Mouse (Mus musculus): ENCODE data around the gene Fgfr1op.
"Not testable (repeated sequence)": the region's sequence is repeated elsewhere in the genome, so short reads cannot be mapped to it uniquely, and the experiment has no call there.

The Fgfr1op gene

DNA sequence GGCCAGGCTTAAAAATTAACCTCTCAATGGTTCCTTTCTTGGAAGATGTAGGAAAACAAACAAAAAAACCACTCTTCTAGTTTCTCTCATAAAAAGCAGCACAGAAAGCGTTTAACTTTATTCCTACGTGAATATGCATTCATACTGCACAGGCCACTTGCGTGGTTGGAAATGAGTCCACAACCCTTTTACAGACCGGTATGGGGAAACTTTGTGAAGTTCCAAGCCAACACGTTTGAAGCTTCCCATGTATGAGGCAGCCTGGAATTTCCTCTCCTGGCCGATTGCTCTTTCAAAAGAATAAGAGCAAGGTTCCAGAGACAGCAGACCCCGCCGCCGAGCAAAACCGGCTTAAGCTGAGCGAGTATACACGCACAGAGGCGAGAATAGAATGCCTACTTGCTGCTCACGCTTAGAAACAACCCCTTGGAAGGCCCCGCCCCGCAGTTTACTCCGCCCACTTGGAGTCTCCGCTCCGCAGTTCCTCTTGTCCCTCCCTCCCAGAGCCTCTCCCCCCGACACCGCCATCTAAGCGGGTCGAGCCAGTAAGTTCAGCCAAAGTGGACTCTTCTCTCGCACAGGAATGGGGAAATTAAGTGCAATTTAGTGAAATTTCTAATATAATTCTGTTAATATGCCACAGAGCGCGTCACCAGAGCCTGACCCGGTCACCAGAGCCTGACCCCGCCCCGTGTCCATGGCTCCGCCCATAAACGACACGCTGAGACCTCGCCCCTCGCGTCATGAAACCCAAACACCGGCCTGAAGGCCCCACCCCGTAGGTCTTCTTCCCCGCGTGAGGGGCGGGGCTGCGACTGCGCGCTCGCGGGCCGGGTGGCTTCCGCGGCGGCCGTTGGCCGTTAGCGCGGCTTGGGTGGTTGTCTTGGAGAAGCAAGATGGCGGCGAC lies at the start of gene Fgfr1op:
TSS of gene Fgfr1op (plus strand) at position 801 of the 907 bp plus-strand sequence.
- DNase-seq (ENCODE audit: low spot score), result peak; percentile 31

DNA sequence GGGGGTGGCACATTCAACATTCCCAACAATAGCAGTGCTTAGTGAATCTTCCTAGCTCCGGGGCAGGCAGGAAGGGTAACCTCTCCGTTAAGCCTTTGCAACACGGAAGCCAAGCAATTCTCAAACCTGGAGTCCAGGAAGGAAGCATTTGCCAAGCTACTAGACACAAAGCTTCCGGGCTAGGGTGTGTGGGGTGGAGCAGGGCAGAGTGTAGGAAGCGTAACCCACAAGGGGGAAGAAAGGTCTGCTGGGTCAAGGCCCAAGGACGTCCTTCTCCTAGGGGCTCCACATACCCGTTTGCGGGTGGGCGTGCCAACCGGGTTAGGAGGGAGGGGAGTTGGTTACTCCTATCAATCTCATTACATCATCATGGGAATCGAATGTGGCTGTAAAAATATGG lies 48.9 kb upstream of the Fgfr1op start:
- not testable (repeated sequence) for DNase-seq (ENCODE audit: low spot score)

GRCm38 (mm10) chr17:8116928-8117327 lies 48.4 kb upstream of the Fgfr1op start:
- DNase-seq (ENCODE audit: low spot score), result not testable (repeated sequence)

GRCm38 (mm10) chr17:8122974-8123373 lies 42.3 kb upstream of the Fgfr1op start:
- DNase-seq (ENCODE audit: low spot score), result not testable (repeated sequence)

DNA sequence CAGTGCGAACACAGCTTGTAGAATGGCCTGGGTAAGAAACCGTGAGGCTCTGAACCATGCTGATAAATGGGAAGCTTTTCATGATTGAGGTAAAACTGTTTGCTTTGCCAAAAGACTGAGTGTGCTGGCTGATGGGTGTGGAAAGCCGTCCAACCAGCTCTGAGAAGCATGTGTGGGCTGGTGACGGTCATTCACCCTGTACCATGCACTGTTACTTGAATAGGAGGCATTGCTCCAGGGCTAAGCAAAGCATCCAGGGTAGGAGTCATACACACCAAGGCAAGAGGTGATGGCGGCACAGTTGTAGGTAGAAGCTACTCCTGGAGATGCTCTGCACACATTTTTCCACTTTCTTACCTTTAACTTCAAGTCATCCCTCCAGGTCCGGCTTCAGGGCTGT lies 40.7 kb upstream of the Fgfr1op start:
- DNase-seq (ENCODE audit: low spot score), result not testable (repeated sequence)

GRCm38 (mm10) chr17:8128326-8128993 lies 36.8 kb upstream of the Fgfr1op start:
- DNase-seq (ENCODE audit: low spot score), result not testable (repeated sequence)

DNA sequence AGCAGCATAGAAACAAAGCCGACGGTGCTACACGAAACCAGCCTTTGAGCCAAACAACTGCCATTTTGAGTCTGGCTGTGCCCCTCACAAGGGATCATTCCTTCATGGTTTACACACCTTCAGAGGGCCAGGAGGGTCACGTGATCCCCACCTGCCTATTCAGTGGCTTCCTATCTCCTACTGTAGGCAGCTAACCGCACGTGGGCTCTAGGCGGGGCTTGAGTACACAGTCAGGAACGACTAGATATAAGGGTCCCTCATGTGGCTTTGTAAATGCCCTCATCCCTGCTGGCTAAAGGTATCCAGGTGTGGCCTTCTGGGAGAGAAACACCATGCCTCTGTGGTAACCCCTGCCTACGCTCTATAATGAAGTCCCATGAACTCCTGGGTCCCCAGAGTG lies 35.7 kb upstream of the Fgfr1op start:
- DNase-seq (ENCODE audit: low spot score), result not testable (repeated sequence)

DNA sequence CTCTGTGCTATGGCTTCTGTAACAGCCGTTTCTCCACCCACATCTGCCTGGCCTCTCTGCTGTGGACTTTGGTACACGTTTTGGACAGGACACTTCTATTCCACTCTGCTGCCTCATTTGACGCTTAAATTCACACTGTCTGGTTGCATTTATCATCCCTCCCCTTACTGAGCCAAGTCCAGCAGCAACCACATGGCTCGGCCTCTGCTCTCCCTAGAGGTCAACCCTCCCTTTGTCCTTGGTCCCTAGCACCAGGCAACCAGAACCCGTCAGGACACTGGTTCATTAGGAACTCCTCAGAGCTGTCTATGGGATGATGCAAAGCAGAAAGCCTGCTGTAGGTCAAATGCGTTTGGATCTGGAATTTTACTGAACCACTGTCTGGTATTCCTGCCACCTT lies 34.5 kb upstream of the Fgfr1op start:
- not testable (repeated sequence) for DNase-seq (ENCODE audit: low spot score)

GRCm38 (mm10) chr17:8138116-8138515 lies 27.2 kb upstream of the Fgfr1op start:
- not testable (repeated sequence) for DNase-seq (ENCODE audit: low spot score)

DNA sequence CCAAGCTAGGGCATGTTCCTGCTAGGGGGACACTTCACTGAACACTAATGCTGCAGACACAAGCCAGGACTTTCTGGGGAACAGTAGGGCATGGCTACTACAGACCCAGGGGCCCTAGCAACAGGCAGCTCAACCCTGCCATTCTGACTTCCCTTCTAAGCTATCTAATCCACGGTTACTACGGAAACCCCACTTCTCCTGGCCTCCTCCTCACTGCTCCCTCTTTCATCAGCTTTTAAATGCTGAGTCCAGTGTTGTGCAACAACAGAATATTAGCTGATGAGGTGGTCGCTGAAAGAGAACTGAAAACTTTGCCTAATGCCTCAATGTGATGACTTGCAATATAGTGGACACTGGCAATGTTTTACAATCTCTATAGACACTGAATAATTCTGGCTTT lies 25.1 kb upstream of the Fgfr1op start:
- not testable (repeated sequence) for DNase-seq (ENCODE audit: low spot score)

DNA sequence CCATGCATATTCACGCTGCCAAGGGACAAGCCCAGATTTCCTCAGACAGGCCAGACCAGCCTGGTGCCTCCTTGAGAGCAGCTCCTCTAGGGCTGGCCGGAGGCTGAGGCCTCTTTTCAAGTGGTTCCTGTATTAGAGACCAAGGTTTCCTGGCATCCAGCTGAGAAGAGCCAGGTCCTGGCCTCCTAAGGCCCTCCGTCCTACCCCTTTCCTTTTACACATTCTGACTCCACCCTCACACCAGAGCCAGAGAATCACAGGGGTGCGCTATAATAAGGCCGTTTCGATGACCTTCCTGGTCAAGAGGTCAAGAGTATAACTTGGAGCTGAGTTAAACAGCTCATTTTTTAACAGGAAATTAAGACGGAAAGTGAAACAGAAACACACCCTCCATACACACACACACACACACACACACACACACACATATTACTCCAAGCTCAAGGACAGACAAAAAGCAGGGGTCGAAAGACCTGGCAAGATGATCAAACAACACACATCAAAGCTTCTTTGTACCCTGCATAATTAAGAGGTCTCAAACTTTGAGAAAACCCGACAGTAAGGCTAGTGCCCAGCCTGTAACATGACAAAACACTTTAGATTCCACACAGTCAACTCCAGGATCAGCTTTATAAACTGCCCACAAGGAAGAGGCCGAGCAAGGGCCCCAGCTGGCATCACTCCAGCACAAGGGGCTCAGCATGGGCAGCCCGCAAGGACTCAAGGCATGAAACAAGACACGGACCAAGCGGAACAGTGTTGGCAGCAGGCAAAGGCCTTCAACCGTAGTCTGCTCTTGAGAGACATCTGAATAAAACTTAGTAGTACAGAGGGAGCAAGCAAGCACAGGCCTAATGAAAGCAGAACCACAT lies 21.3 kb upstream of the Fgfr1op start:
- DNase-seq (ENCODE audit: low spot score), result not testable (repeated sequence)

GRCm38 (mm10) chr17:8146931-8147330 lies 18.4 kb upstream of the Fgfr1op start:
- DNase-seq (ENCODE audit: low spot score), result not testable (repeated sequence)

DNA sequence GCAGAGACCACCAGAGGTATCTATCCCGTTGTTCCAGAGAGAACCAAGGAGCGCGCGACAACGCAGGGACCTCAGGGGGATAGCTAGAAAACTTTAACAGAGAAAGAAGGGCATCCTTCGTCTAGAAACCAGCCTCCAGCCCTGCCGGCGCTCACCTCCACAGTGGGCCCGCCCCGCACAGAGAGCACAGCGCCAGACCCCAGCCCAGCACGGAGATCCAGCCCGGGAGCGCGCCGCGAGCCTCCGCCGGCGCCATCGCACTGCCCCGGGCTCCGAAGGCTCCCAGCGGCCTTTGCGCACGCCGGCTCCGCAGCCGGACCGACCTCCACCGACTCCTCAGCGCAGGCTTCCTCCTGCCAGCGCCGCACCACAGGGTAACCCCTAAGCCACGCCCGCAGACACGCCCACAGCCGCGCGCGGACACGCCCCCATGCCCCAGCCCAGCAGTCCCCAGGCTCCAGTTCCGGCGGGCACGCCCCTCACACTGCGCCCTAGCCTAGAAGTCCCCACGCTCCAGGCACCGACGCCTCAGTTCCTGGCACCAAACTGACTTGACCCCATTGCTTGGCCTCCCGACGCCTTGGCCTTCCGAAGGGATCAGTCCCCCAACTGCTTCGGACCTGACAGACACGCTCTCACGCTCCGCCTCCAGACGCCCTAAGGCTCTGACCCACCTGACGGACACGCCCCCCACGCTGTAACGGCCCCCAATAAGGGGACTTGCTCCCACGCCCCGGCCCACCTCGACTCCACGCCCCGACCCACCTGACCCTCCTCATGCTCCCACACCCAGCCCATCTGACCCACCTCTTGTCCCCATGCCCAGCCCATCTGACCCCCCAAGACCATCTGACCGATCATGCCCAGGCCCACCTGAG lies 17.6 kb upstream of the Fgfr1op start, which contains the start of the genes Gm49673 and Rnaset2a:
TSS of gene Gm49673 (minus strand) at position 350 of the 878 bp plus-strand sequence.
TSS of gene Rnaset2a (minus strand) at position 659 of the 878 bp plus-strand sequence.
- DNase-seq (ENCODE audit: low spot score), result not testable (repeated sequence)

DNA sequence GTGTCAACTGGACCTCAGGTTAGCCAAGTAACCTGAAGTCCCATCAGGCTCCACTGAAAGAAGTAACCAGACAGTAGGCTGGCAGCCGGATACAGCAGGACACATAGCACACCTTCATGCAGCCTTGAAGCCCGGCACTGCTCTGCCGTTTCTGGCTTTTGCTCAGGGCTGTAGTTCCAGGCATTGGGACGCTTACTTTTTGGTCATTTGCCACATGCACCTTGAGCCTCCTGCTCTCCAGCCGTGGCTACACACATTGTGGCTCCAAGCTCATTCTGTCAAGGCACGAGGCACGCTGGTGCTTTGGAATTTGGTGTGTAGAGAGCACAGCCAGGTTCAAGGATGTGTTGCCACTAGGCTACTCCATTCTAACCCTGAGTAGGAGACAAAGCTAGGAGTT lies 10.3 kb upstream of the Fgfr1op start:
- DNase-seq (ENCODE audit: low spot score), result not testable (repeated sequence)

- not testable (repeated sequence) for DNase-seq (ENCODE audit: low spot score)
Observed at GRCm38 (mm10) chr17:8155982-8156381, 9.3 kb upstream of the Fgfr1op start.

- DNase-seq (ENCODE audit: low spot score), result not testable (repeated sequence)
Observed at GRCm38 (mm10) chr17:8158627-8159026, 6.7 kb upstream of the Fgfr1op start.

DNA sequence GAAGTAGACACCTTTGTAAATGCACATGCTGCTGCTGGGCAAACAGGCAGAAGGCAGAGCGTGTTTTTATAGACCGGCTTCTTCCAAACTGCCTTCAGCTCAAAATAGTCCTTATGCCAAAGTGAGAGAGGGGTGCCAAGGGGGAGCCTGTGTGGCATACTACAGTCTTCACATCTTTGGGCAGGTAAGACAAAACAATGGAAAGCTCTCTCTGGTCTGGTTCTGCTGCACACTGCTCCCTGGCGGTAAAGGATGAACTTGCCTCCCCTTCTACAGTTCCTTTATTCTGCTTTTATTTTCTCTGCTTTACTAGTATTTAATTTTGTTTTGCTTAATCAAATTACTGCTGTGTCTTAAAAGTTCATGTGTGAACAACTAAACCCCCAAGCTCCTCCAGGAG lies 4.3 kb upstream of the Fgfr1op start:
- DNase-seq (ENCODE audit: low spot score), result not testable (repeated sequence)

DNA sequence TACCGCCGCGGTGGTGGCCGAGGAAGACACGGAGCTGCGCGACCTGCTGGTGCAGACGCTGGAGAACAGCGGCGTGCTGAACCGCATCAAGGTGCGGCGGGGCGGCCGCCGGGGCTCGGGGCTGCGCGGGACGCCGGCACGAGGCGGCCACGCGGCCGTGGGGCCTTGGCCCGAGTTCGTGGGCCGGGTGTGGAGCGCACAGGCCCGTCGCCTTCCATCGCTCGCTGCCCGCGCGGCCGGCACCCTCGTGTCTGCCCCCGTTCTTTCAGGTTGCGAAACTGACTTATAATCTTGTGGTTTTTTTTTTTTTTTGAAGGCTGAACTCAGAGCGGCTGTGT lies 276 bp downstream of the Fgfr1op start:
- not testable (repeated sequence) for DNase-seq (ENCODE audit: low spot score)

DNA sequence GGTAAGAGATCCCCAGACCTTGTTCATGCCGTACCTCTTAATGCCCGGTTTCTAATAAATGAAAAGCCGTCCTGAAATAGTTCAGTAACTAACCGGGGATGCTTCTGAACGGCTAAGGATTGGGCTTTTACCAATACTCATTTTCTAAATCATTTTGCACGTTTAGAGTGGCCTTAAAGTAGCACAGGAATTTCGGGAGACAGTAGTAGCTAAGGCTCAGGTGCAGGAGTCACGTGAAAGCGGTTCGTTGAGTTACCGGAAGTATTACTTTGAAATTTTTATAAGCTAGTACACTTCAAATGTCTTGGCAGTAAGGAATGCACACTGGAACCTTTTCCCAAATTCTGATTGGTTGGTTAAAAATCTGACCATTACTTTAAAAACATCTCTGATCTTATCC lies 676 bp downstream of the Fgfr1op start:
- DNase-seq (ENCODE audit: low spot score), result not testable (repeated sequence)

DNA sequence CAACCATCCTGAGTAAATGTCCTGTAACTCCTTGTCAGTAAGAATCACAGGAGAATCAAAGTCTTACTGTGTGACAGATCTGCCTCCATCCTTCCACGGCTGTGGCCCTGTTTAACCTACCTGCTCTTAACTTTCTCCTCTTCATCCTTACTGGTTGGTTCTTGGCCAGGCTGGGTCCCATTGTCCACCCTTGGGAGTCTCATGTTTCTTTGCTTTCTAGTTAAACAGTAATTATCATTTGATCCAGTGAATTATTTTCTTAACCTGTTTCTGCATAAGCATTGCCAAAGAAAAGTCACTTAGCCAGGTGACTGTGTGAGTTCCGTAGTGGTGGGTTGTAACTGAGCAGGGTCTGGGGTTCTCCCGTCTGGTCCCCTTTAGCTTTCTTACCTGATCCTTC lies 1.2 kb downstream of the Fgfr1op start:
- not testable (repeated sequence) for DNase-seq (ENCODE audit: low spot score)

DNA sequence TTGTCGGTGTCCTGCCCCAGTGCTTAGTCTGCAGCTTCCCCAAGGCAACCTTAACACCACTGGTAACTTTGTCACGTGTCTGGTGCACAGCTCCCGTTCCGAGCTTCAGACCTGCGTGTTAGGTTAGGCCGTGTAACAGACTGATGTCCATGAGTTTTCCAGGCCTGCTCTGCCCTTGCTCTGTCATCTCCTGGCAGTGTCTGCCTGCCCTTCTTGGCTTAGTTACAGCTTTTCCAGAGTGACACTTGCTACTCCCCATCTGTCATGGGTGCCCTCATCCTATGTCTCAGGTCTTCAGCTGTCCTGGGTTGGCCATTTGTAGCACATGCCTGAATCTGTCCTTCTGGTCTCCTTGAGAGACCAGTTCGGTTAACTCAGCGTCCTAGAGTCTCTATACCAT lies 2.1 kb downstream of the Fgfr1op start:
- DNase-seq (ENCODE audit: low spot score), result not testable (repeated sequence)
